Mouse (Mus musculus) hindlimb bud, embryonic 11.5 days (tissue): ENCODE results near the gene Pole3.
"Not testable (repeated sequence)": the region's sequence is repeated elsewhere in the genome, so short reads cannot be mapped to it uniquely, and the experiment has no call there.

Experiments used
- DNase-seq: peaks from one replicate; pipeline ENCODE4 v3.0.0-alpha.2; 2012; ENCODE audit warnings: low read depth, low spot score; ENCODE audit errors: extremely low spot score

Gene Pole3

DNA sequence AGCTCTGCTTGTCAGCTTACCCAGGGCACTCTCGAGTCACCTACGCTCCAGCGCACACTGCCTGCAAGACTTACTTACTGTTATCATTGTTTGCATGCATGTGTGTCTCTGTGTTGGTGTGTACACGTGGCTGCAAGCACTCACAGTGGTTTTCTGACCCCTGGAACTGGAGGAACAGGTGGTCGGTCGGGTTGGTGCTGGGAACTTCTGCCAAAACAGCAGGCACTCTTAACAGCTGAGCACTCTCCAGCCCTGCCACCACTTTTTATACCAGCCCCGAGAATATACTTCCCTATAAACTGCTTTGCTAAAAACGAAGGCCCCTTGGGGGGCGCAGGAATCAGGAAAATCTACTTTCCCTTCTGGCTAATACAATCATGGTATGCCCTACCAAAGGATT is 30.6 kb downstream of the Pole3 start:
- DNase-seq = no peak

DNA sequence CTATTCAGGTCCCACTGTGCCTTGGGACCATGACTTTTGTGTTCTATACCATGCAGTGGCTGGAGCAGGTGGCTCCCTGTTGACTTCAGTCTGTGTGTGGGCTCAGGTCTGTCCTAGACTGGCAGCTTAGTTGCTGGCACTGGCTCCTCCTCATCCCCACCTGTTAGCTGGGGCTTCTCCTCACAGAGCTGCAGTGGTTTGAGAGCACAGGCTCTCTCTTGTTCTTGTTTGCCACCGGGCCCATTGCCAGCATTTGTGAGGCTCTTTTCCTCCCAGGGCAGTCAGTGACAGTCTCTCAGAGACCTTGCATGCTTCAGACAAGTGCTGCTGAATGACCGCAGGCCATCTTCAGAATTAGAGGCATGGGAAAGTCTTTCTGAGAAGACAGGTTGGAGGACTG is 32.2 kb downstream of the Pole3 start:
- no peak for DNase-seq

DNA sequence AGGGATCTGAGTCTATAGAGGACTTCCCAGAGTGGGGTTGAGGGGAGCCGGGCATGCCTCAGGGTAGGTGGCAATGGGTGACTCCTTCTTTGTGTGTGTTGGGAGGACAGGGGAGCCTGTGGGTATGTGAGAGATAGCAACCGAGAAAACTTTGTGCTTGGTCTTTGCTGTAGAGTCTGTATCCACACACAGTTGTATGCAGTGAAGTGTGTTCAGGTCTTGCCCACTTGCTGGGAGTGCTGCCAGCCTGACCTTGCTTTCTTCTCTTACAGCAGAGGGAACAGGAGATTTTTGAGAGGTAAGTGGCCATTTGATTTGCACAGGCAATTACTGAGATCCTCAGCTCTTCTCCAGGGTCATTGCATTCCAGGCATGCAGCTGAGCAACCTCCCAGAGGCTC is 37.0 kb downstream of the Pole3 start:
- no peak for DNase-seq

DNA sequence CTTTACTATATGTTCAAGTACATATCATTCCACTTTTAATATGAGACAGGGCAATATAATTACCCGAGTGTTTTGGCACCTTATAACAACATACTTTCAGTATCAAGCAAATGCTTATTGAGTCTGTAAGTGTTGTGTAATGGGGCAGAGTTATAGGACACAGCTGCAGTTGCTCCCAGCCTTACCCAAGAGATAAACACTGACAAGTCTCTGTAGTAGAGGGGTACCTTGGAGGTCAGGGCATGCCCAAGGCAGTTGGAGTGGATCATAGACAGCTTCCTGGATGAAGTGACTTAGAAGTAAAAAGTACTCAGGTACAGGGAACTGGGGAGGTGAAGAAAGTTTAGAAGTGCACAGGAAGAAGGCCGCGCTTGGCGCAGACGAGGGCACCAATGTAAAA is 37.7 kb downstream of the Pole3 start:
- DNase-seq = no peak

DNA sequence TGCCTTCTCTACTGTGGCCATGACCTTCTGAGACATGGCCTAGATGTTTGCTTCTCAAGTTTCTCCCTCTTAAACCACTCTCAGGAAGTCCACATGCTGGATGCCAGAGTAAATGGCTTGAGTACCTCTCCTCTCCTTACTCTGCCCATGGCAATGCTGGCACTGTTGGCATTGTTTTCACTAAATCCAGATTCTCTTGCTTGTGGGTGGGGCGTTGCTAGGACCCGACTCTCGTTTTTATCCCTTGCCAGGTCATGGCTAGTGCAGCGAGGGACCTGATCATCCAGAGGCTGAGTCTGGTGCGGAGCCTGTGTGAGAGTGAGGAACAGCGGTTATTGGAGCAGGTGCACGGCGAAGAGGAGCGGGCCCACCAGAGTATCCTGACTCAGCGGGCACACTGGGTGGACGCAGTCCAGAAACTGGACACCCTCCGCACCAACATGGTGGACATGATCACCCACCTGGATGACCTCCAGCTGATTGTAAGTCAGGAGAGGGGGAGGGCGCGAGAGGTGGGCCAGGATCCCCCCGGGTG is 38.6 kb downstream of the Pole3 start:
- no peak for DNase-seq

DNA sequence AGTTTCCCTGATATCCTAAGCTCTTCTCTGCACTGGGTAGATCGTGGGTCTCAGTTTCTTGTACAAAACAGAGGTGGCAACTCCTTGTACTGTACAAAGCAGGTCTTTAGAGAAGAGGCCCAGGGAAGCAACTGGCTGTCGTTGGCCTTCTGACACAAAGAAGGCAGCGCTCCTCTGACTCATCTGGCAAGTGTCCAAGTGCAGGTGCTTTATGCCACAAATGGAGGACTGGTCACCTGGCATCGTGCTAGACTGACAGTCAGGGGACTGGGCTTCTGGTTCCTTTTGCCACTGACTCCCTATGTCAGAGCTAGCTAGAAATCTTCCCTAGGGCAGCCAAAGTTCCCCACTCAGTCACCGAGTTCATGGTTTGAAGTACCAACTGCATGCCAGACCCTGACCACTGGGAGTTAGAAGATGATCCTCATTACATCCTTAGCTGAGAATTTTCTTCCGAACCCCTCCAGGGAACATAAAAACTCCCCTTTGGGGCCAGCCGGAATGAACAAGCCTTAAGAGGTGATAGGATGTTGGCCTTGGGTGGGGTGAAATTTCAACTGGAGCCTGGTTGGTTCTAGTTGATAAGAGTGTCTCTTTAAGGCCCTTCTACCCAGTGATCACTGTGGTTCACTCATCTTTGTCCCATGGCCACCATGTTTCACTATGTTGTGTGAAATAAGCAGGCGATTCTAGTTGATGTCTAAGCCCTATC is 39.3 kb downstream of the Pole3 start:
- no peak for DNase-seq

DNA sequence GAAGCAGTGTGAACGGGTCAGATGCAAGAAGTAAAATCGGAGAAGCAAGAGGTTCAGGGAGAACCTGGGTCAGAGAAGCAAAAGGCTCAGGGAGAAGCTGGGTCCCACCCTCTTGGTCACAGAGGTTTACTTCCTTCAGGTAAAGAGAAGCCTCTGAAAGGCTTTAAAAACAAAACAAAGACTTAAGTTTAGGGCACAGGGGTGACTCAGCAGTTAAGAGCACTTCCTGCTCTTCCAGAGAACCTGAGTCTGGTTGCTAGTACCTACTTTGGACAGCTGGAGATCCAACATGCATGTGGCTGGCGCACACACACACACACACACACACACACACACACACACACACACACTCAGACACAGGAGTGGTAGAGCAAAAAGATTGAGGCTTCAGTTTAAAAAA is 39.9 kb downstream of the Pole3 start:
- DNase-seq = no peak

DNA sequence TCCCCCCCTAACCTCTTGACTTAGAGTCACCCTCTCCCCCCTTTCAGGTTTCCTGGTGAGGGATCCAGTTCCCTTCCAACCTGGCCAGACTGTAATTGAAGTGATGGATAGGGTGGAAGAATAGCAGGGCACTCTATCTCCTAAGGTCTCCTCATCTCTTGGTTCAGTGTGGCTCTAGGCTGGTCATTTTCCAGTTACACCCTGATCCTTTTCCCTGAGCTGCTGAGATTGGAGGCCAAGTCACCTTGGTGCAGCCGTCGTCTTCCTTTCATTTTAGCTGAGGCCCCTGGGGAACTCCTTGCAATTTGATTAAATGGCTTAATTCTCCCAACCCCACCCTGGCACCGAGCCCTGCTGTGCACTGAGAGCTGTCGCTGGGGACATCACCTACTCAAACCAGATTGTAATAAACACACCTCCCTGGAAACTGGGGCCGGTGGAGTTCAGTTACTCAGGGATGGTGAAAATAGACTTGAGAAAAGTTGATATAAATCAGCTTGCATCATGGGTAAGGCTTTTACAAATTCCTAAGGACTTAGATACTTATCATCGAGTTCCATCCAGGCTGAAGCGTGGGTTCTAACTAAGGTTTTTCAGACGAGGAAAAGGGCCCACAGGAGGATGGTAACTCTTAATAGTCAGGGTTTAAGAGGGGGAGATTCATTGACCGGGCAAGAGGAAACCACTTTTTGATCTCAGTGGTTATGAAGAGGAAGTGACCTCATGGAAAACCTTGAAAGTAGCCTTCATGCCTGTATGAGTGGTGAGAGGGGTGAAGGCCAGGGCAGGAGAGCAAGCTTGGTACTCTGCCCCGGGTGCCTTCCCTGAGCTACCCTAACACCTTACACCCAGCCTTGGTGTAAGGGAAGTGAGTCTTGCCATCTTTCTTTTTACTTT is 43.9 kb downstream of the Pole3 start:
- DNase-seq = no peak

DNA sequence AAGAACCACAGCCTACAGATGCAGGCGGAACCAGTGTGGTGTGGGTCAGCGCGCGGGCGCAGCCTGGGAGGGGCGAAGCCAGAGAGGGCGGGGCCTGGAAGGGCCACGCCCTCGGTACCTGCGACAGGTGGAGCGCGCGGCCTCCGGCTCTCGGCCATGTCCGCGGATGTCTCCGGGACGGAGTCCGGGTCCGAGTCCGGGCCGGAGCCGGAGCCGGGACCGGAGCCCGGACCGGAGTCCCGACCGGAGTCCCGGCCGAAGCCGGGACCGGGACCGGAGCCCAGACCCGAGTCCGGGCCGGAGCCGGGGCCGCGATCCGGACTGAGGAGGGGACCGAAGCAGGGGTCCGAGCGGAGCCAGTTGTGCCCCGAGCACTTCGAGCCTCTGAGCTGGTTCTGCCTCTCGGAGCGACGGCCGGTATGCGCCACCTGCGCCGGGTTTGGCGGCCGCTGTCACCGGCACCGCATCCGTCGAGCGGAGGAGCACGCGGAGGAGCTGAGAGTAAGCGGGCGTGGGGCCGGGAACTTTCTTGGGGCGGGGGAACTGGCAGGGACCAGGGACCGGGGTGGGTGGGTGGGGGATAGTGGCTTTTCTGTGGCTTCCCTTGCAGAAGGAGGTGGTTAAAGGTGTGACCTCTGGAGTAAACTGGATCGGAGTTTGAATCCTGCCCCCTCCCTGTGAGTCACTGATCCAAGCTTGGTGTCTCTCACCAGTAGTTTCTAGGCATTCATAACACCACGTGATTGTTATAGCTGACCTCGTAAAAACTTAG is 44.7 kb downstream of the Pole3 start, which contains the start of gene Bspry:
TSS of gene Bspry (plus strand) at position 117 of the 772 bp plus-strand sequence.
- no peak for DNase-seq

DNA sequence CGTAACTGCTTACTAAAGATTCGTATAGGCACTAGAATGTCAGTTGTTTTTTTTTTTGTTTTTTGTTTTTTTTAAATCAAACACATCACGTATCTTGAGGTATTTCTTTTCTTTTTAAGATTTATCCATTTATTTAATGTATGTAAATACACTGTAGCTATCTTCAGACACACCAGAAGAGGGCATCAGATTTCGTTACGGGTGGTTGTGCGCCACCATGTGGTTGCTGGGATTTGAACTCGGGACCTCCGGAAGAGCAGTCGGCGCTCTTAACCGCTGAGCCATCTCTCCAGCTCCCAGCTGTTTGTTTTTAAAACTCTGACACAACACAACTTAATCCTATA is 45.3 kb downstream of the Pole3 start:
- not testable (repeated sequence) for DNase-seq

DNA sequence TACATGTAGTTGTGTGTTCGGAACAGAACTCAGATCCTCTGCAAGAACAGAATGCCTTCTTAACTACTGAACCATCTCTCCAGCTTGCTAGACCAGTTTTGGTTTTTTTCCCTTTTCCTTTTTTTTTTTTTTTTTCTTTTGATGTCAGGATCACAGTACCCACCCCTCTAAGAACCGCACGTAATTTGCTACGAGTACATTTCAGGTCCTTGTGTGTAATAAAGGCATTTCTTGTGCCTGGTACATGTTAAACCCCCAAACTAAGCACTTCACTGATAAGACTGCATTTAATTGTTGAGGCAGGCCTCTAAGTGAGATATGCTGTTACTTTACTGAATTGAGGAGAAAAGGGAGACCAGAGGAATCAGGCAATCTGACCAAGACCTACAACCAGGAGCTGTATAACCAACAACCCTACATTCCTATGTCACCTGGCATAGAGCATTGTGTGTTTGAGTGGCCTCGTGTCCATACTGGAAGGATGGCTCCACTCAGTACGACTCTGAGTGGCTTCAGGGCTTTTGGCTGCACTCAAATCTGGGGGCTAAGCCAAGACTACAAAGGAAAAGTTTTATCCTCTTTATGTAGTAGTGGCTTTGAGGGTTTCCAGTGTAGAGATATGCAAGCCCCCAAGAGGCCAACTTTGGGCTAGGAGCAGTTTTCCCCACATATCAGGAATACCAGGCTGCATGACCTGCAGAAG is 47.2 kb downstream of the Pole3 start:
- no peak for DNase-seq

DNA sequence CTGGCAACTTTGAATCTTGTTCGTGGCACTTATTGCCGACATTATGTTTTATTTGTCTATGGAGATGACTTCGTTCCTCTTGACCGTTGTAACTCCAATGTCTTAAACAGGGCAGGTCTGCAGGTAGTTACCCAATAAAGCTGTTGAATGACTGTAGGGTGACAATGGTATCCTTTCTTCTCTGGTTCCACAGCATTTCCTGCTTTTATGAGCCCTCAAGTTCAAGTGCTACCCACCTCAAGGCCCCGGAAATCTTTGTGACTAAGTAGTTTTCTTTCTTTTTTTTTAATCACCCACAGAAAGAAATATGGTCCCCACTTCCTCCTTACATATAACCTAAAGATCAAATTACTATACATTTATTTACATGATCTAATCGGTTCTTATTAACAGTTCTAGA is 49.1 kb downstream of the Pole3 start:
- DNase-seq = no peak

DNA sequence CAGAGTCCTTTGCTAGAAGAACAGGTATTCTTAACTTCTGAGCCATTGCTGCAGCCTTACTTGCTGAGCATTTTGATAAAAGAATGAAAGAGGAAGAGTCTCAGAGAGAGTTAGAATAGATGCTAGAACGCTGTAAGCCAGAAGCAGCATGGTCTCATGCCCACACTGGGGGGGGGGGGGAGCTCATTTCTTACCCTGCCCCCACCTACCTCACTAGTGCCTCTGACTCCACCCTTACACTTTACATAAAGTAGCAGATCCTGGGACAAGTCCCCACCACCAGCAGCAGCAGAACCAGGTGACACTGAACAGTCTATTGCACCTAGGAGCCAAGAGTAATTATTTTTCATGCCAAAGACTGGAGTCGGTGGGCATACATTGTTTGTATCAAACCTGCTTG is 49.7 kb downstream of the Pole3 start:
- no peak for DNase-seq
